Mouse (Mus musculus) stomach, postnatal 0 days (tissue): Measurements from ENCODE around the gene Angpt4.

Source experiments
- CTCF ChIP-seq: IDR thresholded peaks from 2 replicates; pipeline ENCODE4 v1.5.1; 2016; ENCODE audit warnings: antibody characterized with exemption, low read depth, mild to moderate bottlenecking, moderate library complexity
- EP300 ChIP-seq: optimal IDR thresholded peaks from 2 replicates; pipeline ENCODE3; 2016; ENCODE audit warnings: antibody characterized with exemption

DNA sequence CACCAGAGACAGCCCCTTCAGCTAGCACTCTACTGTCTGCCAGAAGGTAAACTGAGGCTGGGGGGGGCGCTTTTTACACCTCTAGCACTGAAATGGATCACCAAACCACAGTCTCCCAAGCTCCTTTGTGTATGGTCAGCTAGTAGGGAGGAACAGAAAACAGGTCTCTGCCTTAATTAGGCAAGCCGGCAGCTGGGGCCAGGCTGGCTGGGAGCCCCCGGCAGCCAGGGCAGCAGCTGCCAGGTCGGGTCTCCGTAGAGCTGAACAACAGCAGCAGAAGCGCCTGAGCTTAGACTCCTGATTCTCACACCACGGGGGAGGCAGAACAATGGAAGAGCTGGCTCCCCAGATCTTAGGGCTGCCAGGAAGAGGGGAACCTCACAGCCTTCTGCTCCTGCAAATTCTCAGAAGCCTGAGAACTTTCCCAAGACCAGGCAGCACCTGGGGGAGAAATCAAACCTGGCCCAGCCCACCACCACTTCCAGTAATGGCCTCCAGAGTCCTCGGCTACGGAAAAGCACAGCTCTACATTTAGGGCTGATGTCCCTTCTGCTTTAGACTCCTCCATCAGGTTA is 56.3 kb downstream of the Angpt4 start:
- no peak for TF ChIP-seq CTCF
- no peak for TF ChIP-seq EP300
